Mouse (Mus musculus) 3T3-L1 (cell line): ENCODE measurements around the gene Gm10912.
"Not testable (repeated sequence)": the region's sequence is repeated elsewhere in the genome, so short reads cannot be mapped to it uniquely, and the experiment has no call there.

Source experiments
- DNase-seq: peaks from one replicate; pipeline ENCODE4 v3.0.0-alpha.2; 2015; ENCODE audit warnings: low read depth, low spot score

Gm10912 gene

GRCm38 (mm10) chr2:104065526-104065925, at the start of gene Gm10912:
Gm10912 (plus strand) TSS chr2:104065826.
- DNase-seq = not testable (repeated sequence)

DNA sequence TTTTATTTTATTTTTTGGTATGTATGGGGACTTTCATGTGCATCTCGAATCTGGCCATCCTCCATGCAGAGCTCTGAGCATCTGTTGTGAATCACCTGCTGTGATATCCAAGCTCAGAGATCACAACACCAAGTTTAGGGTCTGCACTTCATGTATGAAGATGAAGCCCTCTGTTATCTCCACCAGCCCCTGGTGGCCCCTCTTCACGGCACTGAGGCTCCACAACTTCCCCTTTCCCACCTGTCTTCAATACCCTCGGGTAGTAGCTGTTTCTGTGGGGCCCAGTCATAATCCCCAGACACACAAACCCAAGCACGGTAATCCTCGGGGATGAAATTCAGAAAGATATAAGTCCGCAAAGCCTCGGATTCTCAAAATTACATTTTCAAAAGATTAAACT, 42.5 kb upstream of the Gm10912 start:
- no peak for DNase-seq

- no peak for DNase-seq
Measured at GRCm38 (mm10) chr2:104024656-104025055, 41.0 kb upstream of the Gm10912 start.

GRCm38 (mm10) chr2:104027458-104028138, 38.0 kb upstream of the Gm10912 start, which contains the start of gene Fbxo3:
Fbxo3 (plus strand) TSS chr2:104027721.
- peak; percentile 80 for DNase-seq

- DNase-seq = peak; percentile 31
Measured at GRCm38 (mm10) chr2:104028139-104028723, 37.4 kb upstream of the Gm10912 start, which contains the start of gene 4931422A03Rik. 4931422A03Rik (minus strand) TSS chr2:104028361.

GRCm38 (mm10) chr2:104029074-104029473, 36.6 kb upstream of the Gm10912 start:
- no peak for DNase-seq

GRCm38 (mm10) chr2:104030381-104030780, 35.2 kb upstream of the Gm10912 start:
- DNase-seq = no peak

DNA sequence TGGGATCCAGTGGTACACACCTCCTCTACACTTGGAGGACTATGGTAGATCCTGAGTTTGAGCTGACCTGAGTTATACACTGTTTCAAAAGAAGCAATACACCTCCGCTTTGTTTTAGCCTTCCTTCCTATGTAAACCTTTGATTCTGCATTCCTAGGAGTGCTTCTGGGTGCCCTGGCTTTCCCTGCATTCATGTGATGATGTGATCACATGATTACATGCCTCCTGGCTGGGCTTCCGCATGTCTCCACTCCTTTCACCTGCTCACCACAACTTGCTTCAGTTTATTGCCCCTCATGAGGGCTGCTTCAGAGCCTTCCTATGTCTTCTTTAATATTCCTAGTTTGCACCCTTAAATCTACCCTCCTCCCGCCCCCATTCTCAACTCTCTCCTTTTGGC, 33.6 kb upstream of the Gm10912 start:
- no peak for DNase-seq

DNA sequence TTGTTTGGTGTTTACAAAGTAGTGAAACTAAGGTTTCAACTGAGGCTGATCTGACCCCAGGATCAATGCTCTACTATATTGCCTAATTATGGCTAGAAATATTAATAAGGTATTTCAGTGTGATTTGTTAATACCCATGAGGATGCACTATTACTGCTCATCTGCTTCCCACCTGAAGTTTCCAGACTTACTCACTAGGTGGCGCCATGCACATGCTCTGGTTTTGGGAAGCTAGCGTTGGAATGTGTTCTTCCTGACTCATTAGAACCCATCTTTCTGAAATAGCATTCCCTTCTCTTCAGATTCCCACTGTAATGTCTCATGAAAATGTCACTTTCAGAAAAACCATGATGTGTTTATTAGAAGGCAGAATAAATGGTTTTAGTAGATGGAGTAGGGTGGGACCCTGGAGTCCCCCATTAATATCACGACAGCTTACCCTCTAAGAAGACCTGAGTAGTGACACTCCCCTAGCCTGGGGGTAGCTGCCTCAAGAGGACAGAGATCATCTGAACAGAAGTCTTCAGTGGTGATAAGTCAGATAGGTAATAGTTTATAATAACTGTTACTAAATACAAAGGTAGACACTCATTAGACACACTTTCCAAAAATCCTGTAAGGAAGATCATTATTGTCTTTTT, 30.7 kb upstream of the Gm10912 start:
- peak; percentile 92 for DNase-seq

- no peak for DNase-seq
Measured at GRCm38 (mm10) chr2:104035595-104035994, 30.0 kb upstream of the Gm10912 start.

DNA sequence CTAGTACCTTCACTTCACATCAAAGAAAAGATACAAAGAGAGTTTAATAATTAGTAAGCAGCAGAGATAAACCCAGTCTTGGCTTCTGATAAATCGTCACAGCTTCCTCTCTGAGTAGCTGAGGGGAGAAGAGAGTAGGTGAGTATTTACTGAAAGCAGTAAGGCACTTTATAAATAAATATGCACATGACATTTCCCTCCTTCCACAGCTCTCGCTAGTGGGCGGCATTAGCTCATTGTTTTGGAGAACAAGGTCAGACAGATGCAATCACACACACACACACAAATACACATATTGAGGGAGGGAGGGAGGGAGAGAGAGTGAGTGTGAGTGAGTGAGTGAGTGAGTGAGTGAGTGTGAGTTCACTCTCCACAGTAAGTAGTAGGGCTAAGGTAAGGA, 29.3 kb upstream of the Gm10912 start:
- no peak for DNase-seq

DNA sequence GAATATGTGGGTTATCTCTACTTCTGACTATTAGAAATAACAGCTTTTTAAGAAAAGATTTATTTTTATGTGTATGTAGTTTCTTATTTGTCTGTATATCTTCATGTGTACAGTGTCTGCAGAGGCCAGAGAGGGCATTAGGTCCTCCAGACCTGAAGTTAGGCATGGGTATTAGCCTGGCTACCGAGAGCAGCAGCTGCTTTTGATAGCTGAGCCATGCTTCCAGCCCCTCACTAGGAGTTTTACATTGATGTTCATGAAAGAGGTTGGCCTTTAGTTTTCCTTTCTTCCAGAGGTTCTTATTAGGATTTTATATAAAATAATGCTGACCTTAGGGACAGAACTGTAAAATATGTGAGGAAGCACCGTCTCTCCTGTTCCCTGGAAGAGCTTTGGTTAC, 27.4 kb upstream of the Gm10912 start:
- DNase-seq = no peak

- DNase-seq = peak; percentile 88
Measured at GRCm38 (mm10) chr2:104041632-104042031, 24.0 kb upstream of the Gm10912 start.

DNA sequence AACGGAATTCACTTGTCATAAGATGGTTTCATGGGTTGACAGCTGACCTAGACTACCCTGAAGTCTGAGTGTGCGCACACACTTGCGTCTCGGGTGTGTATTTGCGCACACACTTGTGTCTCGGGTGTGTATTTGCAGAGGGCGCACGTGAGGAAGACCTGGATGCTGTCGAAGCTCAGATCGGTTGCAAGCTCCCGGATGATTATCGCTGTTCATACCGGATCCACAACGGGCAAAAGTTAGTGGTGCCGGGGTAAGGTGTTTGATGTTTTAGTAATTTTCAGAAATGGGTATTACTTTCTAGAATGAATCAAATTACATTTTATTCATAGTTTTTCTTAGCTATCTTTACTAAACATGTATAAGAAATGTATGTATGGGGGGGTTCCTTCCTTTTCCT, 22.9 kb upstream of the Gm10912 start:
- DNase-seq = no peak

- no peak for DNase-seq
Measured at GRCm38 (mm10) chr2:104043624-104044478, 21.8 kb upstream of the Gm10912 start.

- no peak for DNase-seq
Measured at GRCm38 (mm10) chr2:104044479-104045080, 21.0 kb upstream of the Gm10912 start.

- DNase-seq = no peak
Measured at GRCm38 (mm10) chr2:104058381-104058780, 7.2 kb upstream of the Gm10912 start.

DNA sequence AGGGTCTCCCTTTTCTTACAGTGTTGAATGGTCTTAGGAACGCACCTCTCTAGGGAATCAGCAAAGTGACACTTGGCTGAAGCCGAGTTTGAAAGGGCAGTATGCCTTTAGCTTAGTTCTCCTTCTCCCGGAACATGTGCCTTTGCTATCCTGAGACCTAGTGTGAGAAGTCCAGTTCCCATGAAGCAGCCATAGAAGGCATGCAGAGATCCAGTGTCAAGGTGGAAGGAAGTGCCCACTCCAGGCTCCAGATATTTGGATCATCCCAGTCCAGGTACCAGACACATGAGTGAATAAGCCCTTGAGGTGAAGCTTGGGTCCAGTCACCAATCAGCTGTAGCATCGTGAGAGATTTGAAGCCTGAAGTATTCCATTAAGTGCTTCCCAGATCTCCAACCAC, 6.7 kb upstream of the Gm10912 start:
- DNase-seq = no peak

DNA sequence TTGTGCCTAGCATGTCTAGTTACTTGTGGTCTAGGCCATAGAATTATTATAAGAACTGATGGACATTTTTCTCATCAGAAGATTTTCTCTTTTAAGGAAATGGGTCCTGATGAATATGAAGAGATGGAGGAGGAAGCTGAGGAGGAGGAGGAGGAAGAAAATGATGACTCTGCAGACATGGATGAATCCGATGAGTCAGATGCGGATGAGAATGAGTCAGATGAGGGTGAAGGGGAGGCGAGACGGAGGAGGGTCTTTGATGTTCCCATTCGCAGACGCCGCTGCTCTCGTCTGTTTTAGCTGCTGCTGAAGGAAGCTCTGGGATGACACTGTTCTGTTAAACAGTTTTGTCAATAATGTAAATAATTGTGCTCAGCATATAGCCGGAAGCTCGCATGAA, 5.8 kb upstream of the Gm10912 start:
- DNase-seq = no peak

- DNase-seq = no peak
Measured at GRCm38 (mm10) chr2:104060996-104061395, 4.6 kb upstream of the Gm10912 start.

DNA sequence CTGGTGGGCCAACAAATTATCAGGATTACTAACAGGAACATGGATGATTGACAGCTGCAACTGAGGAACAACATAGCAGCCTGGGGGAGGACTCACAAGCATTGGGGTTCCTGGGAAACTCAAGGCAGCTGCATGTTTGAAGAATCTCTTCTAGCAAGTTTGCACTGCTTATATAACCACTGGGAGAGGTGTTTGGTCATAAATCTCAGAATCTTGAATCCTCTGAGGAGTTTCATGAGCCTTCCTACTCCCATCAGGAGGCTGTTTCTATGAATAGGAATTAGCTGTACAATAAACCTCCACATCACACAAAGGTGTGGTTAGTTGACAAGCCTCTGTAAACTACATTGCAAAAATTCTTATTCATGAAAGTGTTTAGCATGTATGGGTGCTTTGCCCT, 3.0 kb upstream of the Gm10912 start:
- DNase-seq = no peak

DNA sequence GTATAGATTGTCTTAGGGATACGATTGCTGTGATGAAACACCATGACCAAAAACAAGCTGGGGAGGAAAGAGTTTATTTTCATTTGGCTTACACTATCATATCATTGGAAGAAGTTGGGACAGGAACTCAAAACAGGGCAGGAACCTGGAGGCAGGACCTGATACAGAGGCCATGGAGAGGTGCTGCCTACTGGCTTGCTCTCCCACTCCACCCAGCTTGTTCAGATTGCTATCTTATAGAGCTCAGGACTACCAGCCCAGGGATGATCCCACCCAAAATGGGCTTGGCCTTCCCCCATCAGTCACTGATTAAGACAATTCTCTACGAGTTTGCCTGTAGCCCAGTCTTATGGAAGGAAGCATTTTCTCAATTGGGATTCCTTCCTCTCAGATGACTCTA, 1.5 kb upstream of the Gm10912 start:
- no peak for DNase-seq
